Mouse (Mus musculus) adrenal gland, adult 10 weeks (tissue): ENCODE measurements around the gene Med26. TPM values are rescaled to one million over a fixed set of nuclear protein-coding genes. Genes with fewer than 3 reads are reported as not detected.

Experiments used
- polyA plus RNA-seq: library from polyadenylated mRNA; stranded (reverse); fragments of 350-450 nt; fragmentation: Illumina TruSeq; extraction: RNeasy Lipid Tissue Mini Kit (QIAGEN cat#74804); gene quantifications from one replicate; pipeline ENCODE4 v1.2.3, GENCODE M21; 2014; ENCODE audit warnings: low read depth, low replicate concordance

Med26 gene
- 2.4 TPM for polyA plus RNA-seq

GRCm38 (mm10) chr8:72547802-72548643 is at the start of gene Med26:
TSS of gene Med26 (minus strand) at chr8:72548270.

GRCm38 (mm10) chr8:72571611-72572473 is 23.8 kb upstream of the Med26 start, which contains the start of gene Tmem38a:
TSS of gene Tmem38a (plus strand) at chr8:72572055.

GRCm38 (mm10) chr8:72570633-72571610 is 22.9 kb upstream of the Med26 start, which contains the start of gene Smim7:
TSS of gene Smim7 (minus strand) at chr8:72571088.

GRCm38 (mm10) chr8:72491680-72492621 is 56.1 kb downstream of the Med26 start, which contains the start of gene Slc35e1:
TSS of gene Slc35e1 (minus strand) at chr8:72492614.

GRCm38 (mm10) chr8:72474826-72475546 is 73.1 kb downstream of the Med26 start, which contains the start of gene Cherp:
TSS of gene Cherp (minus strand) at chr8:72475226.

Other genes with a start within 250 kb of the Med26 start
- 2.2 TPM for gene Gm10282, start 243.0 kb downstream of the Med26 start, polyA plus RNA-seq
- gene Klf2, start 229.2 kb downstream of the Med26 start, polyA plus RNA-seq: 16.3 TPM
- 32.2 TPM for gene Eps15l1, start 126.8 kb downstream of the Med26 start, polyA plus RNA-seq
- gene Calr3, start 104.4 kb downstream of the Med26 start, polyA plus RNA-seq: 6.9 TPM
- gene 1700030K09Rik, start 104.4 kb downstream of the Med26 start, polyA plus RNA-seq: 1.6 TPM
- 5.4 TPM for gene Cherp, start 73.0 kb downstream of the Med26 start, polyA plus RNA-seq
- gene Slc35e1, start 55.7 kb downstream of the Med26 start, polyA plus RNA-seq: 26.6 TPM
- 41.8 TPM for gene Smim7, start 22.8 kb upstream of the Med26 start, polyA plus RNA-seq
- 1.6 TPM for gene Tmem38a, start 23.8 kb upstream of the Med26 start, polyA plus RNA-seq
- gene Nwd1, start 98.4 kb upstream of the Med26 start, polyA plus RNA-seq: 0.12 TPM
- gene Sin3b, start 175.0 kb upstream of the Med26 start, polyA plus RNA-seq: 19.4 TPM
- gene F2rl3, start 213.6 kb upstream of the Med26 start, polyA plus RNA-seq: 0.99 TPM